Mouse (Mus musculus) retina, adult 2 months (tissue): ENCODE measurements around the gene Zfp992.
"Not testable (repeated sequence)": the region's sequence is repeated elsewhere in the genome, so short reads cannot be mapped to it uniquely, and the experiment has no call there.

Source experiments
- DNase-seq: peaks from one replicate; pipeline ENCODE4 v3.0.0-alpha.2; 2012; ENCODE audit warnings: low read depth, low spot score

The Zfp992 gene

GRCm38 (mm10) chr4:146517150-146517549, 68.3 kb downstream of the Zfp992 start:
- not testable (repeated sequence) for DNase-seq
